Mouse (Mus musculus) gastrocnemius, postnatal 10 days (tissue): ENCODE results near the gene Gm45062. TPM values are rescaled to one million over a fixed set of nuclear protein-coding genes. Genes with fewer than 3 reads are reported as not detected.
"Not testable (repeated sequence)": the region's sequence is repeated elsewhere in the genome, so short reads cannot be mapped to it uniquely, and the experiment has no call there.

Experiments
- DNase-seq: peaks from one replicate; pipeline ENCODE4 v3.0.0; 2021; ENCODE audit warnings: mixed read lengths
- total RNA-seq, 2 experiments: library from RNA; stranded (reverse); gene quantifications; 2 replicates each; pipeline ENCODE4 v1.2.3; 2021

Gene Gm45062
- total RNA-seq, 2 experiments from 2014 or later, result not detected

GRCm38 (mm10) chr6:8312554-8312953, 53.3 kb downstream of the Gm45062 start:
- DNase-seq, result no peak

GRCm38 (mm10) chr6:8316201-8316600, 57.0 kb downstream of the Gm45062 start:
- DNase-seq, result no peak

- no peak for DNase-seq
Observed at GRCm38 (mm10) chr6:8319591-8319990, 60.3 kb downstream of the Gm45062 start.

- not testable (repeated sequence) for DNase-seq
Observed at GRCm38 (mm10) chr6:8331496-8331895, 72.2 kb downstream of the Gm45062 start.

- no peak for DNase-seq
Observed at GRCm38 (mm10) chr6:8333380-8333779, 74.1 kb downstream of the Gm45062 start.

GRCm38 (mm10) chr6:8336487-8337390, 77.5 kb downstream of the Gm45062 start:
- DNase-seq, result no peak

GRCm38 (mm10) chr6:8339453-8339852, 80.2 kb downstream of the Gm45062 start:
- DNase-seq, result no peak

GRCm38 (mm10) chr6:8343271-8343670, 84.0 kb downstream of the Gm45062 start:
- no peak for DNase-seq

GRCm38 (mm10) chr6:8345219-8345856, 86.1 kb downstream of the Gm45062 start:
- peak; percentile 55 for DNase-seq

GRCm38 (mm10) chr6:8347154-8347553, 87.9 kb downstream of the Gm45062 start:
- no peak for DNase-seq

- DNase-seq, result no peak
Observed at GRCm38 (mm10) chr6:8348344-8348743, 89.1 kb downstream of the Gm45062 start.

GRCm38 (mm10) chr6:8349060-8349670, 89.9 kb downstream of the Gm45062 start:
- DNase-seq, result no peak

- no peak for DNase-seq
Observed at GRCm38 (mm10) chr6:8351507-8351906, 92.3 kb downstream of the Gm45062 start.

GRCm38 (mm10) chr6:8352533-8353168, 93.4 kb downstream of the Gm45062 start:
- no peak for DNase-seq

- DNase-seq, result no peak
Observed at GRCm38 (mm10) chr6:8353461-8353860, 94.2 kb downstream of the Gm45062 start.

GRCm38 (mm10) chr6:8354846-8355245, 95.6 kb downstream of the Gm45062 start:
- DNase-seq, result no peak

GRCm38 (mm10) chr6:8358232-8358631, 99.0 kb downstream of the Gm45062 start:
- no peak for DNase-seq

GRCm38 (mm10) chr6:8358782-8359181, 99.5 kb downstream of the Gm45062 start:
- no peak for DNase-seq

- no peak for DNase-seq
Observed at GRCm38 (mm10) chr6:8360805-8361204, 101.6 kb downstream of the Gm45062 start.

GRCm38 (mm10) chr6:8364033-8364756, 104.9 kb downstream of the Gm45062 start:
- DNase-seq, result no peak

- DNase-seq, result no peak
Observed at GRCm38 (mm10) chr6:8364757-8365150, 105.5 kb downstream of the Gm45062 start.

- no peak for DNase-seq
Observed at GRCm38 (mm10) chr6:8367675-8368074, 108.4 kb downstream of the Gm45062 start.
